Mouse (Mus musculus): ENCODE data around the gene Rab23.

DNA sequence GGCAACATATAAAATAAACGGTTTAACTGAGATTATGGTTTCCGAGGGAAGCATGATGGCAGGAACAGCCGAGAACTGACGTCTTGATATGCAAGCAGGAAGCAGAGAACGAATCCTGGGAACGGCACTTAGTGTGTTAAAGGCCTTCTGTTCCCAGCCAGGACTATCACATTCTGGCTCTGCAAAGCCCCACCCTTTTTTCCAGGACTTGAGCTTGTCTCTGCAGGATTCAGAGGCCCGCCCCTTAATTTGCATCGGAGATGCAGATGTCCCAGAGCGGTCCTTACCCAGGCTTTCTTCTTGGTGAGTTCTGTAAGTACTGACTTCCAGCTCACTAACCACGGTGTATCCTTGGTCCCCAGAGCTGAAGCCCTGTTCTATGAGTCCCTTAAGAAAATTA is 4.9 kb upstream of the Rab23 start:
- TF ChIP-seq CTCF (IDR thresholded peaks at IDR 0.05; ENCODE audit: low read depth) (no peak), EP300 (IDR thresholded peaks at IDR 0.05; ENCODE audit: low read depth) (no peak)
